Mouse (Mus musculus): ENCODE data around the gene Dnmt3a.

Gene Dnmt3a

DNA sequence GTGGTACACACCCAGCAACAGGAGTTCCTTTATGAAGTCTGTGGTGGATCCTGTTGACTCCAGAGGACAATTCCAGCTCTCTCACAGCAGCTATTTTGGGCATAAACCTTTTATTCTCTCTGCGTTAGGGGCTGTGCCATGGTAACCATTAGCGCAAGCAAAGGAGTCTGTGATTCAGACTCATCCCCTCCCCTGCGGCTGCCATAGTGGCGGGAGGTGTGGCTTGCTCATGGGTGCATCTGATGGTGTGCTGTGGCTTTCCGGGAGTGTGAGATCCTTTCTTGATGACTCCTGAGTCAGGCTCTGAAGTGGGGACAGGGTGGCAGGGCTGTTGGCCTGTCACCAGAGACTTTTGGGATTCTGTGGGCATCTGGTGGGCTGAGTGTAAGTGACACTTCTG is 17.6 kb downstream of the Dnmt3a start:
- DNase-seq (ENCODE audit: low spot score) = no peak

DNA sequence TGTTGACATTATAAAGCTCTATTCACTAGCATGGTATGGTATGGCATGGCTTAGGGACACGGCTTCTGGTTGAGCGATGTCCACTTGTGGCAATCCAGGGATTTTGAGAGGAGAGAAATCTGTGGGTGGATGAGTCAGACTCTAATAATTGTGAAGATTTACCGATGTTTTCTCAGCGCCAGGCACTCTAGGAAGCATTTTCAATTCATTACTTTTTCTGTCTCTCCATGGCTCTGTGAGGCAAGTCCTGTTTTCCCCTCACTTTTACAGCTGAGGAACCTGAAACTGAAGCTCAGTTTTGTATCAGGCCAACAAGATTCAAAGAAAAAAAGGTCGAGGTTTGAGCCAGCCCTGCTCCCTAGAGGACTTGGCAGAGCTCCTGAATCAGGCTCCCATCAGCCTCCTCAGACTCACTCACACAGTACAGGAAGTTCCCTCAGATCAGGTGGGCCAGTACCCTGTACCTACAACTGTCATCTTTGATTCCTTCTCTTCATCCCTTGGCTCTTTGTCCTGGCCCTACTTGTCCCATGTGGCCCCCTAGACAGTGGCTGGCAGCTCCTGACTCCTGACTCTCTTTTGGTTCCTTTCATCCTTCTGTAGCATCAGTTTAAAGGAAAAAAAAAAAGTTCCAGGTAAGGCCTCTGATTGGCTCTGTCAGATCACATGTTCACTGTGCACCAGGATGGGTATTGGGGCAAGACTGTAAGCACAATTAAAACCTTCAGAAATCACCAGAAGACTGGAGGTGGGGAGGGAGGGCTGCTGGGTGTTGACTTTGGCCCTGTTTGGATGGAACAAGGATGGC is 19.3 kb downstream of the Dnmt3a start:
- DNase-seq (ENCODE audit: low spot score) = no peak

DNA sequence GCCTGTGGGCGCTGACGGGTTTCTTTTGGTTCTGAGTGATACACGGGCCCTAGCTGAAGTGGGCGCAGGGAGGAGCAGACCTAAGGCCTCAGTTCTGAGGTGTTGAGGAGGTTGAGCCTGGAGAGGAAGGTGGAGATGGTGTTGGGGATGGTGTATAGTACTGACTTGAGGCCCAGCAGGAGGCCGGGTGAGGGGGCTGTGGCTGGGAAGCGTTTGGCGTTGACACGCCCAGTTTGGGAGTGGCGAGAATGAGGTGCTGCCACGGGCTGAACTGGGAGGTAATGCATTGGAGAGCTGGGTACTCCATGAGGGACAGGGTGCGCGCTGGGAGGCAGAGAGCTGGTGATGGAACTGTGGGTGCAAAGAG is 19.9 kb downstream of the Dnmt3a start:
- no peak for DNase-seq (ENCODE audit: low spot score)

DNA sequence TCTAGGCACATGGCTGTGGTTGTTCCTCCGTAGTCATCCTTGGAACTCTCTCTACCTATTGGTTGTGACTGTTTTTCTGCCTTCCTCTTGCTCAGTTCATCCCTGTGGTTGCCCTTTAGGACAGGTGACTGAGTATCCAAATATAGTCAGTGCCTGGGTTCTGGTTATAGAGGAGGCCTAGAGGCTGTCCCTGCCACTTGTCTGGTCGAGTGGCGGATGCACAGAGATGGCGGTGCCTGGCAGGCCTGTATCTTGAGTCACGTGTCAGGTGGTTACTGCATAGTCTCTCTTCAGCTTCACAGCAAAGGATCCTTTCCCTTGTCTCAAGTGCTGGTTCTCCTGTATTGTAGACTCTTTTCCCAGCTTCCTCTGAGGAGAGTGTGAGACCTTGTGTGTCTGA is 22.0 kb downstream of the Dnmt3a start:
- DNase-seq (ENCODE audit: low spot score) = no peak

DNA sequence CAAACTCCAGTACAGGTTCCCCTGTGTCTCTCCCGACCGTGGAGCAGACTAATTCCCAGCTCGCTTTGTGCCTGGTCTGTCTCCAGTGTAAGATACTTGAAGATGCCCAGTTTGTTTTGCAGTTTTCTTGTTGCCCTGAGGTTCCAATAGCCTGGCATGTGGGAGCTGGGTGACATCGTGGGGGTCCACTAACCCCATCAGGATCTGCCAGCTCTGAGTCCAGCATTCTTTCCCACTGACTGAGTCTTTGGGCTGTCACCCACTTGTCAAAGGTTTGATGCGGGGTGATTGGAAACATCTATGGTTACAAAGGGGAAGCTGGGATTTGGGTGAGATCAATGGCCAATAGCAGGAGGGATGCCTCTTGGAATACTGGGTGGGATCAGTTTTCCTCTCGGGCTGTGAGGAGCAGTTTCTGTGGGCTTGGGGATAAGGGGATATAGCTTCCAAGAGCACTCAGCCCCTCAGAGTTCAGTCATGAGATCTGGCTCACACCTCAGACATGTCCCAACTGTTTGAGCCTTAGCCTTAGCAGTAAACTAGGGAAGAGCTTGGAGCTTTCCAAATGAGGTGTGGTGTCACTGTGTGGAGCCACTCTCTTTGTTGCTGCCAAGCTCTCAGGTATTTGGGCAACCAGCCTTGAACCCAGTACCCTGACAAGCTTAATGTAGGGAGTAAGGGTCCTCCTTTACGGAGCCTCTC is 27.4 kb downstream of the Dnmt3a start:
- DNase-seq (ENCODE audit: low spot score) = no peak

DNA sequence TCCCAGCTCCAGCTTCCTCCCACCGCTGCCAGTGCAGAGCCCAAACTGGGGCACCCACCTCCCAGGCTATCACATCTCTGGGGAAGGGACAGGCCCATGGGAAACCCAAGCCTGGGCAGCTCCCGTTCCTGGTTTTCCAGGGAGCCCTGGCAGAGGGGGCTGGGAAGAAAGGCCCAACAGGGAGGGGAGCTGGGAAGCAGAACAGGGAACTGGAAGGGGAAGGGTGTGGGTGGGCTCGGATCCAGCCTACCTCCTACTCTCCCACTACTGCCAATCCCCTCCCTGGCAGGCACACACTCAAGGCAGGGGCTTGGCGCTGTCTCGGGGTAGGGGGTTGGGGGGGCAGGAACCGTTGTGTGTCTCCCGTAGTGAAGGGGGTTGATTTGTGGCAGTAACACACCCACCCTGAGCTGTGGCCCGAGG is 28.1 kb downstream of the Dnmt3a start:
- no peak for DNase-seq (ENCODE audit: low spot score)

DNA sequence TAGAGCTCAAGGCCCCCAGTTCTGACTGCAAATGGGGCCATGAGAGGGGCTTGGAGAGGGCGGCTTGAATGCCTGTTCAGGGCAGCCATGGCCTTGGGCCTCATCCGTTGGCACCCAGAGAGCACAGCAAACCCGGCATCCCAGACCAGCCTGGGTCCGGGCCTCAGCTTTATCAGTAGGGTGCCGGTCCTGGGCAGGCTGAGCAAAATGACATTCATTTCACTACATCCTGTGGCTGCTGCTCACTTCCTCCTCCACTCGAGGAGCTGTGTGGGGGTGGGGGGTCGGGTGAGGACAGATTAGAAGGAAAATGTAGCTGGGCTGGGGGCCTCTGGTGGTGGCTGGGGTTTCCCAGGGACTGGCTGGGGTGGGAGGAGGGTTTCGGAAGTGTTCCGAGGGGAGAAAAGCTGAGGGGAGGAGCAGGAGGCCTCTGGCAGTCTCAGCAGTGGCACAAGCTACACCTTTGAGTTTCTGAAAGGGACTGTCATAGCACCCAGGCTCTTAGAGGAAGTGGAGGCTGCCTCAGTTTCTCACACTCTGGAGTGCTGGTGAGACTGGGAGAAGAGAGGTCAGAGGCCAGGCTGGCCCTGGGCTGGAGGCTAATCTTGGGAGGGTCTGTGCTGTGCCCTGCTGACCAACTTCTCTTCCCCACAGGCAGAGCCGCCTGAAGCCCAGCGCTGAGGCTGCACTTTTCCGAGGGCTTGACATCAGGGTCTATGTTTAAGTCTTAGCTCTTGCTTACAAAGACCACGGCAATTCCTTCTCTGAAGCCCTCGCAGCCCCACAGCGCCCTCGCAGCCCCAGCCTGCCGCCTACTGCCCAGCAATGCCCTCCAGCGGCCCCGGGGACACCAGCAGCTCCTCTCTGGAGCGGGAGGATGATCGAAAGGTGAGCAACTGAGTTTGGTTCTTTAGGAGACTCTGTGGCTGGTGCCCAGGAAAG is 28.8 kb downstream of the Dnmt3a start:
- DNase-seq (ENCODE audit: low spot score) = no peak

DNA sequence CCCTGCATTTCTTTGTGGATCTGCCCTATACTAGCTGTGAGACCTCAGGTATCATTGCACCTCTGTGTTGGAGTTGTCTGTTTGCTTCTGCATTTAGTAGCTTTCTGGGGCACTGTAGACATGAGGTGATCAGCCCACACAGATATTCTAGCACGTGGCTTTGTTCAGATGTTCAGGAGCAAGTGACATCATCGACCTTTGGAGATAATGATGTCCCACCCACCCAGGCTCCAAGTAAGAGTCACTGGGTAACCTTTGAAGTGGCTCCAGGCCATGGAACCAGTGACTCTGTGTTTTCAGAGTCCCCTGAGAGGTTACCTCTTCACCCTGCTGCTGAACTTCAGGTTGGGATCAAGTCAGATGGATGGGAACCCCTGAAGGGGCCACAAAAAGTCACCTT is 29.8 kb downstream of the Dnmt3a start:
- DNase-seq (ENCODE audit: low spot score) = no peak

DNA sequence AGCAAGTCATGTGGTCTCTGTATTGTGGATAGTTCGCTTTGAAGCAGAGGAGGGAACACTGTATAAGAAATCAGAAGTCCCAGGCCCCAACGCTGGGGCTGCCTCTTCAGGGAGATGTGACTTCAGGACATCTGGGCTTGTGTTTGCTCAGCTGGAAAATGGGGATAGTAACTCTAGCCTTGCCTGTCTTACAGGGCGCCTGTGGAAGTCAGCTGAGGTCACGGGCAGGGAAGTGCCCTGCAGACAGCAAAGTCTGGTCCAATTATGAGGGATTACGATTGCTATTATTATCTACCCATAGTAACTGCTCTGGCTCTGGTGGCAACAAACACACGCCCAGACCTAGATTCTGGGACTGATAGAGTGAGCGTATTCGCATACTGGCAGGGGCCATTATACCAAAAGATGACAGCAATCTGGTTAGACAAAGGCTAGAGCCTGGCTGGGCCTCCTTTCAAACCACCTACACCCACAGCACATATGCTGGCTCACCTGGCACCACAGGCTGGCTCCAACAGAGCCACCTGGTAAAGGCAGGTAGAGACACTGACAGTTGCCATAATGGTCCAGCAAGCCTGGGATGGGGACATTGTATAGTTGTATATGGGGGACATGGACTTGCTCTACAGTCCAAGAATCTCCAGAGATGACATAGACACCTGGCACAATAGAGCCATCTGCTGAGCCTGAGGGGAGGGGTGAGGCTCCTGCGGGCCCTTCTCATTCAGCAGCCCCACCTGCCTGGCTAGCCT is 31.4 kb downstream of the Dnmt3a start:
- DNase-seq (ENCODE audit: low spot score) = no peak

DNA sequence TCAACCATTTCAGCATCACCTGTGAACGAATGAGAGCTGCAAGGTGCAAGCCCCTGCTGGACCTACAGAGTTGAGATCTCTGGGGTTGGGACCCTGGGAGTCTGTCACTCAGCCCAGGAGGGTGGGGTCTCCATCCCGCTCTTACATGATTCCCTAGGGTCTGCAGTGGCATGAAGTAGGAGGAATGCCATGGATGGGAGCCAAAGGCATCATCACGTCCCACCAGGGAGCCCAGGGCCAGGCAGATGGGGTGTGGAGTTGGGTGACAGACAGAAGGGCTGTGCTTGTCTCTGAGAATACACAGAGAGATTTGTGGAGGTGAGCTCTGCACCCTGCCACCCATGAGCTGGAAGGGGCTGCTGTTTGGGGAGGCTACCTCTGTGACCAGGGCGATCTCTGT is 32.2 kb downstream of the Dnmt3a start:
- DNase-seq (ENCODE audit: low spot score) = no peak

DNA sequence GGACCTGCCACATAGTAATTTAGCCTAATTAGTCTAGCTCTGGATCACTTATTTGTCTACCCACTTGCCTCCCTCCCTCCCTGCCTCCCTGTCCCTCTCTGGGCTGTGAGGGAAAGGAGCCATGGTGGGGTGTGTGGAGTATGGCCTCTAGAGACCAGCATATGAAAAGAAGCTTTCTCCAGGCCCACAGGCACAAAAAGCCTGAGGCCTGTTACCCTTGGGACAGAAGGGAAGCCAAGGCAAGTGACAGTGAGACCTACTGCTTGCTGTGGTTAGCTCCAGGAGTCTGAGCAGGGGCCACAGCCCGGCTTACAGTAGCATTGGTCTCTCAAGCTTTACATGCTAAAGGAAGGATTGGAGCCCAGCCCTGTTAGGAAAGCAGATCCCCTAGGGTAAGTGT is 33.9 kb downstream of the Dnmt3a start:
- DNase-seq (ENCODE audit: low spot score) = no peak

DNA sequence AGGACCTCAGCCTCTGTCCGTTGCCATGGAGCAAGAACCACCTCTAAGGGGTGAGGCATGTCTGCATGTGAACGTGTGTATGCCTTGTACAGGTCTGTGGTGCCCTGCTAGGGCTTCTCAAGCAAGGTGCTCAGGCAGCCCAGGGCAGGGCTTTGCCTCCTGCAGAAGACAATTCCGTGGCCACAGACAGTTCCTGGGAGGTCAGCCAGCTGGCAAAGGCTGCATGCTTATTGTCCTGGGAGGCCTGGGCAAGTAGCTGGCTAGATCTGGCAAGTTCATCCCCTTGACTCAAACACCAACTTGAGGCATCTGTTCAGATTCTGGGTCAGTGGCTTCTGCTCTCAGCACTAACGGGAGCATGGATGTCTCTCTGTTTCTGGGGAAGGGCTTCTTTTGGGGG is 35.3 kb downstream of the Dnmt3a start:
- no peak for DNase-seq (ENCODE audit: low spot score)

DNA sequence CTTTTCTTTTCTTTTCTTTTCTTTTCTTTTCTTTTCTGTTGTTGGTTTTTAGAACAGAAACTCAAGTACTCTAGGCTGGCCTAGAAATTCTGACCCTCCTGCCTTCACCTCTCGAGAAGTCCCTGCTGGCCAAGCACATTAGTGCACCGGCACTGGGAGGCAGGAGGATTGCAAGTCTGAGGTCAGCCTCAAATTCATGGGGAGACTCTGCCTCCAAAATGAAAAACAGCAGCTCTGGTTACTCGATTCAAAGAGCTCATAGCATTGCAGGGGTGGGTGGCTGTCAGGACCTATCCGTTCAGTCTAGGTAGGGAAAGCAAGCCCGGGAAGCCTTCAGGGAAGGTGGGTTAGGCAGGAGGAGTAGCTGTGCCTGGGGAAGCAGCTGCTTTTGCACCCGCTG is 37.0 kb downstream of the Dnmt3a start:
- no peak for DNase-seq (ENCODE audit: low spot score)

DNA sequence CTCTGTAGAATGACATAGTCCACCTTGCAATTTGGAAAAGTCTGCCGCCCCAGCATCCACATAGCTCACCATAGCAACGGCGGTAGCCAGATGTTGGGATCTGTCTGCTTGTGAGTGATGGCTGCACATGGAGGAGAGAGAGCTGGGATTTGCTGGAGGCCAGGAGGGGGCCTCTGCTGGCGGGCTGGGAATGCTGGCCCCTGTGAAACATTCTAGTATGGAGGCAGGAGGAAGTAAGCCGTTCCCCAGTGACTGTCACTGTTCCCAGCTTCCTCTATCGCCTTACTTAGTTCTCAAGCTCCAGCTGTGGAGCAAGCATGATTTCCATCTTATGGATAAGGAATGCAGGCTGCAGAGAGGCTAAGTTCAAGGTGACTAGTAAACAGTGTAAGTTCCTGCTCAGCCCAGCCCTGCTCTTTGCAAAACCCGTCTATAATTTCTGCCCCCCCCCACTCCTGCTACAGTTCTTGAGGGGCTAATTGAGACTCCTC is 37.6 kb downstream of the Dnmt3a start:
- DNase-seq (ENCODE audit: low spot score) = no peak

DNA sequence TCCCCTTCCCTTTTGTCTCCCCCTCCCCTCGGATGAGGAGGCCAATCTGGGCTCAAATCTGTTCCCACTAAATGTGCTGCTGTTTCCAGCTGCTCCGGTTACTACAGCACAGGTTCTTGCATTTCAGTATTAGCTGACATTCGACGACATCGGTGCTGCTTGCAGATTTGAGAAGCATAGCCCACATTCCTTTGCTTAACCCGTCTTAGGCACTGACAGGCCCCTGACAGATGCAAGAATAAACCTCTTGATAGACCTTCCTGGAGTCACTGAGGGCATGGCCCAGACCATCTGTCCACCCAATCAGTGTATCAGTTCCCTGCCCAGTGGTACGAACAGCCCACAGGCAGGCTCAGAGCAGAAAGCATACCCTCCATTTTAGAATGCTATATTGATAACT is 38.1 kb downstream of the Dnmt3a start:
- no peak for DNase-seq (ENCODE audit: low spot score)

DNA sequence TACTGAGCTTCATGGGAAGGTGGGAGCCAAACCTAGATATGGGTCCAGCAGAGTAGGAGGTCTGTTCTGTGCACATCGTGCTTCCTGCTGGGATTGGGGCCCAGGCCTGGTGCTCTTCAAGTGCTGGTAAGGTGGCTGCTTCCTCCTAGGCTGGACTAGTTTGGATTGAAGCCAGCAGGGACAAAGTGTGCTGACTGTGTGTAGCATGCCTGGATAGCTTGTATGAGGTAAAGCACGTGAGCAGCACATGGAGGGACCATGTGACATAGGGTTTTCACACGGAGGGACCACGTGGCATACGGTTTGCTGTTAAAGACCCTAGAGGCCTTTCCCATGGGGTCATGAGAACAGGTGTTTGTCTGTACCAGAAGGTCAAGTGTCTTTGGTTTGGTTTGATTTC is 38.5 kb downstream of the Dnmt3a start:
- DNase-seq (ENCODE audit: low spot score) = no peak

DNA sequence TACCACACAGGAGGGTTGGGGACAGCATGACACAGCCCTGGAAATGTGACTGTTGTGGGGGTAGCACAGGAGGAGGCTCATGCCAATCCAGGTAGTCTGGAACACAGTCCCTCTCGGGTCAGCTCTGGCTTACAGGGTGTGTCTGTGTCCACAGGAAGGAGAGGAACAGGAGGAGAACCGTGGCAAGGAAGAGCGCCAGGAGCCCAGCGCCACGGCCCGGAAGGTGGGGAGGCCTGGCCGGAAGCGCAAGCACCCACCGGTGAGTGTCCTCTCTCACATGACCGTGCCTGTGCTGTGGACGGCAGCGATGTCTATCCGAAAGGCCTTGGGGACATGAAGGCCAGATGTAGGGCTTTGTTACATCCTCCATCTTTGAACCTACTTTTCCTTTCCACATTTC is 43.7 kb downstream of the Dnmt3a start:
- no peak for DNase-seq (ENCODE audit: low spot score)

DNA sequence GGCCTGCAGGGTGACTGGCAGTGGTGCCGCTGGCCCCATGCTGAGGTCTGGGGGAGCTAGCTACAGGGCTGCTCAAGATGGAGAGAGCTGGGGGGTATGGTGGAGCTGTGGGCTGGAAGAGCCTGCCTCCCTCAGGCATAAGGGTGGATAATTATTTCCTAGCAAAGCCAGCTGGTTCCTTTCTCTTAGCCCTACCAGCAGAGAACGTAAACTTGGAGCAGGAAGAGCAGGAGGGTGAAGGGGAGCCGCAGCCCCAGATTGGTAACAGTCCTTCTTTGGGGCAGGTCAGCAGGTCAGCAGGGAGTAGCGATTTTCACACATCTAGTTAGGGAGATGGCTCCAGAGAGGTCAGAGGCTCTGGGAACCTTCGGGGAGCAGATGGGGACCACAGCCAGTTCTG is 44.4 kb downstream of the Dnmt3a start:
- DNase-seq (ENCODE audit: low spot score) = no peak

DNA sequence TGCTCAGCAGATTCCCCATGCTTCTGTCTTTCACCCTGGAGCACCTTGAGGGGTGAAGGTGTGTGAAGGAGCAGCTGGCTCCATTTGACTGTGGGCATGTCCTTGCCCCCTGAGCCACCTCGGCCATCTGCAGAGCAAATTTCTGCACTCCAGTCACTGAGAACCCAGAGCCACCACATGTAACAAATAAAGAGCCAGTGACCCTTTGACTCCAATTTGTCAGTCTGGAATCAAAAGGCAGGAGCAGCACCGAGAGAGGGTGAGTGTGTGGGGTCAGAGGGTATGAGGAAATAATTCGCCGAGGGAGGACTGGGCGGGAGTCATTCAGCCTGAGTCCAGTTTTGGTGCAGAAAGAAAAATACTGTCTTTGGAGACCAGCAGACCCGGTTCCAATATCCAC is 44.9 kb downstream of the Dnmt3a start:
- no peak for DNase-seq (ENCODE audit: low spot score)

DNA sequence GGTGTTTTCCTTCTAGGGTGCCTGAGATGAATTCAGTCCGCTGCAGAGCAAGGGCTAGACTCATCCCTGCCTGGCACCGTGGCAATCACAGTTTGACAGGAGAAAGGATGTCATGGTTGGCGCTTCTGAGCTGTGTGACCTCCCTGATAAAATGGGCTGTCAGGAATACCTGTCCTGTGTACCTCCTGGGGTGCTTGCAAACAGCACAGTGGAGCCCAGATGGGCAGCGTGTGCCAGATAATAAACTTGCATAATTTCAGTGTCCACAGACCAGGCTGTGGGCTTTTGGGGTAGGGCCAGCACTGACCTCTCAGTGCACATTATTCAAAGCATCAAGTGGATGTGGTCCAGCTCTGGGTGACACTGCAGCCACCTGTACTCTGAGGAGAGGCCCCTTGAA is 45.4 kb downstream of the Dnmt3a start:
- DNase-seq (ENCODE audit: low spot score) = no peak

DNA sequence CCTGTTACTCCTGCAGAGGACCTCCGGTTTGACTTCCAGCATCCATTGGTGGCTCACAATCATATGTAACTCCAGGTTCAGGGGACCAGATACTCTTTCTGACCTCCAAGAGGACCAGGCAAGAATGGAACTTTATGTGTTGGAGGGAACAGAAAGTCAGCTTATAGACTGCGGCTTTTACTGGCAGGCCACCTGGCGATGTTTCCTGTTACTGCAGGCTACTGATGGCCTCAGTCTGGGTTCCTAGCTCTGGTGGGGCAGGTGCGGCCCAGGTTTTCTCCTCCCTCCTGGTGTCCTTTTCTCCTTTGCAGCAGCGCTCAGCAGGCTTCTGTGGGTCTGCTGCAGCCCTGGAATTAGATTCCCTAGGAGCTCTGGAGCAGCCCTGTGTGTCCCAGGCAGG is 46.7 kb downstream of the Dnmt3a start:
- no peak for DNase-seq (ENCODE audit: low spot score)

DNA sequence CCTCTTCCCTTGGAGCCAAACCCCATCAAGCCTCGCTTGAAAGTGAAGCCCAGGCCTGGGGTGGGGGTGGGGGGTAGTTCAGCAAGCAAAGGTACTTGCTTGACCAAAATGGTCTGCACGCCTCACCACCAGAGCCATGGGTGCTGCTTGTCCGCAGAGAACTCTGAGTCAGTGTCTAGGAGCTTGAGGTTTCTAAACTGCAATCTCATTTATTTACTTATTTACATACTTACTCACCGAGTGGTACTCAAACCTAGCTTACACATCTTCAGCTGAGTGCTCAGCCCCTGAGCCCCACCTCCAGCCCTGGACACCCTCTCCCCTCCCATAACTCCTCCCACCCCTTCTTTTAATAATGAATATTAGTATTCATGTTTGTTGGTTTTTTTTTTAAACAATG is 48.6 kb downstream of the Dnmt3a start:
- DNase-seq (ENCODE audit: low spot score) = no peak
